Mouse (Mus musculus) retina, postnatal 7 days (tissue): ENCODE measurements around the gene Gm9837.

ENCODE experiments used
- DNase-seq: peaks from one replicate; pipeline ENCODE4 v3.0.0-alpha.2; 2012; ENCODE audit warnings: low read depth, low spot score

Gene Gm9837

GRCm38 (mm10) chr11:53425711-53426255, 44.5 kb downstream of the Gm9837 start:
- DNase-seq, result no peak

GRCm38 (mm10) chr11:53425251-53425650, 45.0 kb downstream of the Gm9837 start:
- no peak for DNase-seq

- DNase-seq, result no peak
Observed at GRCm38 (mm10) chr11:53424826-53425225, 45.5 kb downstream of the Gm9837 start.

- DNase-seq, result no peak
Observed at GRCm38 (mm10) chr11:53423036-53423435, 47.2 kb downstream of the Gm9837 start, which contains the start of gene Leap2. TSS of gene Leap2 (minus strand) at chr11:53423170.
